Mouse (Mus musculus) ES-E14 (cell line): ENCODE measurements at regions not wholly inside any gene's neighbourhood (a gene's known extent, or its start where the extent isn't known, plus 50 kb on each side); places are given as distances from the start of the nearest gene placed in this dataset.

Experiments
- DNase-seq: peaks from one replicate; pipeline ENCODE4 v3.0.0-alpha.2; 2013; ENCODE audit warnings: low read depth, low spot score
- H3K27ac ChIP-seq: 2 replicates; pipeline ENCODE4 v1.5.1; 2012; ENCODE audit warnings: low read depth, mild to moderate bottlenecking, low read length, moderate library complexity, mixed read lengths; ENCODE audit not compliant: poor library complexity, insufficient read depth, severe bottlenecking
- H3K36me3 ChIP-seq: 2 replicates; pipeline ENCODE4 v1.6.1; 2012; ENCODE audit warnings: mild to moderate bottlenecking, low read length, moderate library complexity, mixed read lengths; ENCODE audit not compliant: control insufficient read depth, poor library complexity, insufficient read depth, severe bottlenecking
- H3K4me1 ChIP-seq, 2 experiments: fragments of 150-350 bp in 1 of 2; sonication (generic) in 1 of 2; 2 replicates each; pipeline ENCODE4 v1.6.1; 2012; ENCODE audit warnings: low read length in 2 of 2, mild to moderate bottlenecking in 1 of 2, mixed read lengths in 1 of 2; ENCODE audit not compliant: control insufficient read depth in 2 of 2, insufficient read depth in 2 of 2, poor library complexity in 1 of 2
- H3K4me3 ChIP-seq, 2 experiments: fragments of 150-350 bp in 1 of 2; sonication (generic) in 1 of 2; 2 replicates each; pipeline ENCODE4 v1.5.1; 2012; ENCODE audit warnings: low read length in 2 of 2, low read depth in 1 of 2, mild to moderate bottlenecking in 1 of 2, mixed read lengths in 1 of 2; ENCODE audit not compliant: insufficient read depth in 1 of 2, poor library complexity in 1 of 2, severe bottlenecking in 1 of 2
- H3K9ac ChIP-seq: 2 replicates; pipeline ENCODE4 v1.6.1; 2012; ENCODE audit warnings: low read depth, mild to moderate bottlenecking, low read length, mixed read lengths; ENCODE audit not compliant: poor library complexity, insufficient read depth, severe bottlenecking
- H3K9me3 ChIP-seq: fragments of 150-350 bp; sonication (generic); 2 replicates; pipeline ENCODE4 v1.6.1; 2012; ENCODE audit warnings: low read depth, mild to moderate bottlenecking, low read length; ENCODE audit not compliant: control insufficient read depth, insufficient read depth
- CHD2 ChIP-seq: IDR thresholded peaks from 2 replicates; pipeline ENCODE4 v1.6.1; 2014; ENCODE audit warnings: mild to moderate bottlenecking, low read depth, low read length, inconsistent platforms
- HCFC1 ChIP-seq: IDR thresholded peaks from 2 replicates; pipeline ENCODE4 v1.6.1; 2012; ENCODE audit warnings: low read length, inconsistent platforms, borderline replicate concordance; ENCODE audit not compliant: insufficient read depth
- MAFK ChIP-seq: IDR thresholded peaks from 2 replicates; pipeline ENCODE4 v1.6.1; 2014; ENCODE audit warnings: mild to moderate bottlenecking, low read depth, low read length, inconsistent platforms; ENCODE audit not compliant: insufficient read depth
- ZC3H11A ChIP-seq: IDR thresholded peaks from 2 replicates; pipeline ENCODE4 v1.6.1; 2012; ENCODE audit warnings: low read depth, mild to moderate bottlenecking, inconsistent platforms, low read length, borderline replicate concordance
- ZNF384 ChIP-seq: IDR thresholded peaks from 2 replicates; pipeline ENCODE4 v1.6.1; 2012; ENCODE audit warnings: low read depth, low read length, inconsistent platforms
- in situ Hi-C, 2 experiments: fragments of 600-800 bp; cut with MboI; formaldehyde crosslinking; loops; one replicate each; pipeline ENCODE4 v1.15.1; 2025; ENCODE audit warnings: low sequenced_read_pairs in 2 of 2, inconsistent platforms in 1 of 2; ENCODE audit not compliant: unreplicated experiment in 2 of 2

- Histone ChIP-seq H3K4me3 (no peak overlapping the region), H3K36me3 (no peaks in the 10 kb centered on the region), H3K4me1 (peaks cover 11 to 15% of the 10 kb centered on the region in 2 experiments), H3K9me3 (no peaks in the 10 kb centered on the region), H3K27ac (no peak overlapping the region), H3K9ac (no peak overlapping the region)
- no peak for DNase-seq
- TF ChIP-seq ZC3H11A (no peak), ZNF384 (no peak), CHD2 (no peak), HCFC1 (no peak), MAFK (no peak)
- in situ Hi-C loops: no loop called here
Measured at GRCm38 (mm10) chr15:96180977-96181376, 106.3 kb upstream of the Arid2 start.

GRCm38 (mm10) chr15:96182313-96182712, 105.0 kb upstream of the Arid2 start:
- no peak for DNase-seq
- Histone ChIP-seq H3K4me1 (peaks cover 9 to 11% of the 10 kb centered on the region in 2 experiments), H3K9ac (peak overlapping the region; percentile 41; the same call in 1 of the 2 replicates), H3K9me3 (no peaks in the 10 kb centered on the region), H3K36me3 (no peaks in the 10 kb centered on the region), H3K27ac (no peak overlapping the region), H3K4me3 (peak overlapping the region; percentile 10 to 63; a peak in 3 of 4 replicates)
- in situ Hi-C loops: no loop called here
- TF ChIP-seq ZC3H11A (no peak), CHD2 (no peak), HCFC1 (no peak), MAFK (no peak)

GRCm38 (mm10) chr15:96183069-96183468, 104.2 kb upstream of the Arid2 start:
- Histone ChIP-seq H3K27ac (no peak overlapping the region), H3K36me3 (no peaks in the 10 kb centered on the region), H3K9me3 (no peaks in the 10 kb centered on the region), H3K9ac (no peak overlapping the region), H3K4me3 (peak overlapping the region in 1 of 2 experiments; percentile 63; a peak in 1 of 4 replicates), H3K4me1 (peaks cover 6 to 11% of the 10 kb centered on the region in 2 experiments)
- no peak for DNase-seq
- in situ Hi-C loops: no loop called here
- TF ChIP-seq ZNF384: no peak
- TF ChIP-seq HCFC1: no peak
- no peak for TF ChIP-seq MAFK
- no peak for TF ChIP-seq CHD2
- no peak for TF ChIP-seq ZC3H11A

GRCm38 (mm10) chr15:96184666-96185065, 102.7 kb upstream of the Arid2 start:
- DNase-seq: no peak
- H3K27ac ChIP-seq: no peak overlapping the region
- no peaks in the 10 kb centered on the region for H3K9me3 ChIP-seq
- H3K9ac ChIP-seq: no peak overlapping the region
- H3K4me1 ChIP-seq: peaks cover 2 to 4% of the 10 kb centered on the region in 2 experiments; a peak in 2 of 4 replicates
- H3K36me3 ChIP-seq: no peaks in the 10 kb centered on the region
- TF ChIP-seq HCFC1: no peak
- TF ChIP-seq ZC3H11A: no peak
- no peak for TF ChIP-seq MAFK
- TF ChIP-seq CHD2: no peak
- TF ChIP-seq ZNF384: no peak
- in situ Hi-C loops: no loop called here
- H3K4me3 ChIP-seq: no peak overlapping the region

- Histone ChIP-seq H3K36me3 (no peaks in the 10 kb centered on the region), H3K9ac (no peak overlapping the region), H3K27ac (no peak overlapping the region), H3K4me1 (peaks cover 2 to 3% of the 10 kb centered on the region in 2 experiments; a peak in 2 of 4 replicates), H3K9me3 (no peaks in the 10 kb centered on the region), H3K4me3 (no peak overlapping the region)
- in situ Hi-C loops: no loop called here
- no peak for DNase-seq
- TF ChIP-seq HCFC1 (no peak), ZC3H11A (no peak), MAFK (no peak), ZNF384 (no peak), CHD2 (no peak)
Measured at GRCm38 (mm10) chr15:96185429-96185828, 101.9 kb upstream of the Arid2 start.
